Mouse (Mus musculus) hindbrain, embryonic 10.5 days (tissue): ENCODE data around the gene Bhmt2. TPM values are rescaled to one million over a fixed set of nuclear protein-coding genes. Genes with fewer than 3 reads are reported as not detected.

Experiments
- DNase-seq: peaks from one replicate; pipeline ENCODE4 v3.0.0-alpha.2; 2017; ENCODE audit warnings: low spot score
- H3K27ac ChIP-seq: fragments of 300-500 bp; sonication (generic); 2 replicates; pipeline ENCODE4 v1.5.1; 2016; ENCODE audit warnings: mild to moderate bottlenecking, moderate library complexity
- H3K27me3 ChIP-seq: fragments of 300-500 bp; sonication (generic); 2 replicates; pipeline ENCODE4 v1.6.1; 2016; ENCODE audit warnings: mild to moderate bottlenecking; ENCODE audit not compliant: poor library complexity, insufficient read depth, severe bottlenecking
- H3K36me3 ChIP-seq: fragments of 300-500 bp; sonication (generic); 2 replicates; pipeline ENCODE4 v1.6.1; 2016; ENCODE audit warnings: mild to moderate bottlenecking, moderate library complexity
- H3K4me1 ChIP-seq: fragments of 300-500 bp; sonication (generic); replicated peaks from 2 replicates; pipeline ENCODE4 v1.6.1; 2016; ENCODE audit warnings: mild to moderate bottlenecking
- H3K4me3 ChIP-seq: fragments of 300-500 bp; sonication (generic); 2 replicates; pipeline ENCODE4 v1.5.1; 2016; ENCODE audit warnings: mild to moderate bottlenecking, moderate library complexity
- H3K9me3 ChIP-seq: fragments of 300-500 bp; sonication (generic); 2 replicates; pipeline ENCODE4 v1.6.1; 2016; ENCODE audit warnings: mild to moderate bottlenecking, moderate library complexity
- WGBS: fragments of 180-500 bp; shearing (Covaris S2); methylation state at CpG from one replicate; pipeline ENCODE4 v1.1.7; 2016; 5-methylcytosine and 5-hydroxymethylcytosine counted together
- polyA plus RNA-seq: library from polyadenylated mRNA; unstranded; fragments of >200 nt; fragmentation: Nextera tagmentation; extraction: Ambion mirVana; gene quantifications from 2 replicates; pipeline ENCODE4 v1.2.1, GENCODE M21; 2016

Gene Bhmt2
- polyA plus RNA-seq, 1 experiment from 2014 or later: 0.17 TPM

DNA sequence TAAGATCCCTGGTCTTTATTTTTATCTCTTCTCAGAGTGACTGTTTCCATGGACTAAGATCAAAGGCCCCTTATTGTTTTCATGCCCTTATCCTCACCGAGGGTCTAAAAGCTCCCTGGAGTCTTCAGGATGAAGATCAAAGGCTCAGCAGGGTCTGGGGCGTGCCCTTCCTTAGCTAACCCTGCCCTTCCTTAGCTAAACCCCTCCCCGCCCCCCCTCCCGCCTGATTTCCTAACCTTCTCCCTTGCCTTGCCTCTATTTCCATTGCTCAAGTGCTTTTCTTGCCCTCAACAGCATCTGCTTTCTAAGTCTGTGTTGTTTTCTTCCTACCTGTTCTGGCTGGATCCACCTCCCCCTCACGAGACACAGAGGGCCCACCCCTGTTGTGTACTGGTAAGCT lies 13.2 kb upstream of the Bhmt2 start:
- Histone ChIP-seq H3K27ac (peak overlapping the region; percentile 35; the same call in 1 of the 2 replicates), H3K27me3 (no peaks in the 10 kb centered on the region), H3K4me3 (no peak overlapping the region), H3K36me3 (no peaks in the 10 kb centered on the region), H3K9me3 (no peaks in the 10 kb centered on the region), H3K4me1 (peaks cover 9% of the 10 kb centered on the region)
- WGBS: 6% methylated on average over 5 of the region's 5 CpGs
- peak; percentile 20 for DNase-seq

DNA sequence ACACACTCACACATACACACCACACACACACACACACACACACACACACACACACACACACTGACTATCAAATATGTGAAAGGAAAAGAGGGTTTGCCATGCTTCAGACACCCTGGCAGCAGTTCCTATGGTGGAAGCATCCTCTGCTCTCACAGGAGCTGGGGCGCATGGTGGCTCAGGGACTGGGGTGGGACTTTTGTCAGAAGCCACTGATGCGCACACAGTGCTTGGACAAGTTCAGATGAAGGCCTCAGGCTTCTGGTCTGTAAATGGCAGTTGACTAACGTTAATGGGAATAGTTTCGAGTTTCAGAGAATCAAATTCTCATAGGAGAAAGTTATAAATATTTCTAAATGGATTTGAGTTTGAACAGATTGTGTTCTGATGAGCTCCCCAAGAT lies 11.1 kb upstream of the Bhmt2 start:
- Histone ChIP-seq H3K4me1 (peaks cover 9% of the 10 kb centered on the region), H3K36me3 (no peaks in the 10 kb centered on the region), H3K4me3 (no peak overlapping the region), H3K27me3 (no peaks in the 10 kb centered on the region), H3K27ac (no peak overlapping the region), H3K9me3 (no peaks in the 10 kb centered on the region)
- DNase-seq: no peak
- 81% methylated on average over 4 of the region's 4 CpGs for WGBS

DNA sequence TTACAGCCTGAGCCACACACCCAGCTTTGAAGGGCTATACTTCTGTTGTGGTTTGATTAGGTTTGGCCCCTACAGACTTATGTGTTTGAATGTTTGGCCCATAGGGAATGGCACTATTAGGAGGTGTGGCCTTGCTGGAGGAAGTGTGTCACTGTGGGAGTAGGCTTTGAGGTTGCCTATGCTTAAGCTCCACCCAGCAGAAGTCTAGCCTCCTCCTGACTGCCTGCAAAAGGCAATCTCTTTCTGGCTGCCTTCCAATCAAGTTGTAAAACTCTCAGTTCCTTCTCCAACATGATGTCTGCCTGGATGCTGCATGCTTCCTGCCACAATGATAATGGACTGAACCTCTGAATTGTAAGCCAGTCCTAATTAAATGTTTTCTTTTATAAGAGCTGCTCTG lies 9.2 kb upstream of the Bhmt2 start:
- Histone ChIP-seq H3K9me3 (no peaks in the 10 kb centered on the region), H3K4me1 (peaks cover 9% of the 10 kb centered on the region), H3K36me3 (no peaks in the 10 kb centered on the region), H3K27ac (no peak overlapping the region), H3K4me3 (no peak overlapping the region), H3K27me3 (no peaks in the 10 kb centered on the region)
- DNase-seq: no peak

DNA sequence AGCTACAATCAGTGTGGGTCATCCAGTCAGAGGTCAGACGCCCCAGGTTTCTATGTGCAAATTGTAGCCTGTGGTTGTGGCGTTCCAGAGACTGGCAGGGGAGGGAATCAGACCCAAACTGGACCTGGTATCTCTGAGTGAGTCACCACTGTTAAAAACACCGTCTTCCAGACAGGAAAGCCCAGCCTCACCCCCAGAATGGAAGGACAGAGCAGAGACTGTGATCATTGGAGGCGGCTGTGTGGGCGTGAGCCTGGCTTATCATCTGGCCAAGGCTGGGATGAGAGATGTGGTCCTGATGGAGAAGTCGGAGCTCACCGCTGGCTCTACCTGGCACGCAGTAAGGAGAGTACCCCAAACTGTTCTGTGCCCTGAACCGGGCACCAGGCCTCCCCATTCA lies 2.8 kb upstream of the Bhmt2 start:
- no peaks in the 10 kb centered on the region for H3K9me3 ChIP-seq
- peaks cover 11% of the 10 kb centered on the region for H3K4me1 ChIP-seq
- H3K36me3 ChIP-seq: no peaks in the 10 kb centered on the region
- peaks cover 21% of the 10 kb centered on the region for H3K27me3 ChIP-seq
- DNase-seq: no peak
- H3K27ac ChIP-seq: no peak overlapping the region
- no peak overlapping the region for H3K4me3 ChIP-seq
- 84% methylated on average over 9 of the region's 9 CpGs for WGBS

DNA sequence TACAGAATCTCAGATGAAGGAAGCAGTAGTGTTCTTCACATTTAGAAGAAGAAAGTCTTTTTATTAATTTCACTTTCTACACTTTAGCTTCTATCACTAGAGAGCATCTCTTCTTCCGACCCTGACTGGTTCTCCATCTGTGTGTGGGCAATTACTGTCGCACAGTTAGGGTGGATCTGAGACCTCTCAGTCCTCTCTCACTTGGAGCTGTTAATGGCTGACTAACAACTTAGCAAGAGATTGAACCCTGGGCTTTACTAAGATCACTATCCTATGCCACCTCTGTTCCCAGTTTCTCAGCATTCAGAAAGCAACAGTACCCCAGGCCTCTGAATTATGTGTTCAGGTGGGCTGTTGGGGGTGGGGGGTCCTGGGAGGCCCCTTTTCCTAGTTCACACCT lies 806 bp downstream of the Bhmt2 start:
- WGBS: 76% methylated on average over 2 of the region's 2 CpGs
- no peak overlapping the region for H3K27ac ChIP-seq
- no peak overlapping the region for H3K4me3 ChIP-seq
- H3K4me1 ChIP-seq: peaks cover 11% of the 10 kb centered on the region
- no peaks in the 10 kb centered on the region for H3K9me3 ChIP-seq
- DNase-seq: no peak
- peaks cover 21% of the 10 kb centered on the region for H3K27me3 ChIP-seq
- no peaks in the 10 kb centered on the region for H3K36me3 ChIP-seq

DNA sequence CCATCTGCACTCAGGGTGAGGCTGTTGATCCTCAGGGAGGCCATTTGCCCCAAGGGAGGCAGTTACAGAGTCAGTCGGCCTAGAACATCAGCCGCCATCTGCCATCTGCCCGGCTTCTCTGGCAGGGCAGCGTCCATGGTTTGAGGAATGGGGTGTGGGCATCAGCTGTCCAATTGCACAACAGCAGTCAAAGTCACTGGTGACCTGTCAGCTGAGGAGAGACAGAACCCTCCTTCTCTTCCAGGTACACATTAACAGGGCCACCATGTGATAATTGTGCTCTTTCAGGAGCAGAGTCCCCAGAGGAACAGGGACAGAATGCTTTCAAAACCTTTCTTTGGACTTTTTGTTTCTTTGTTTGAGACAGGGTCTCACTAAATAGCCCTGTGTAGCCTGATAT lies 1.7 kb downstream of the Bhmt2 start:
- 86% methylated on average over 4 of the region's 4 CpGs for WGBS
- no peaks in the 10 kb centered on the region for H3K36me3 ChIP-seq
- peaks cover 11% of the 10 kb centered on the region for H3K4me1 ChIP-seq
- H3K4me3 ChIP-seq: no peak overlapping the region
- peaks cover 21% of the 10 kb centered on the region for H3K27me3 ChIP-seq
- DNase-seq: no peak
- H3K9me3 ChIP-seq: no peaks in the 10 kb centered on the region
- no peak overlapping the region for H3K27ac ChIP-seq

DNA sequence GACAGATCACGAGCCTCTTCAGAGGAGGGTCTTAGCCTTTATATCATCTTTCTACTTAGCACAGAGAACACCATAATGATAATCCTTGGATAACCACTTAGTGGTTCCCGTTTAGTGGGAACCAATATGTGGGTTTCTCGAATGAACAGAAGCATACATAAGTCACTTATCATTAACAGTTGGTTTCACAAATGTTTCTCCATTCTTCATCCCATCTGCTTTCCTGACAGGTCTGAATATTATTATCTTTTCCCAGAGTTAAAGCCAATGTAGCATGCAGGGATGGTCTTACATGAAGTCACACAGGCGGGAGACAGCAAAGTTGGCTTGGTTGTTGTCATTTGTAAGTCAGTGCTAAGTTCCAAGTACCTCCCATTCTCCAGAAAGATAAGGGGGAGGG lies 6.5 kb downstream of the Bhmt2 start:
- no peaks in the 10 kb centered on the region for H3K4me1 ChIP-seq
- no peak for DNase-seq
- H3K27ac ChIP-seq: no peak overlapping the region
- no peaks in the 10 kb centered on the region for H3K36me3 ChIP-seq
- WGBS: 89% methylated on average over 4 of the region's 4 CpGs
- H3K27me3 ChIP-seq: 0 out of 2 replicates have a peak, but pooled peaks cover 4% of the 10 kb centered on the region
- no peaks in the 10 kb centered on the region for H3K9me3 ChIP-seq
- no peak overlapping the region for H3K4me3 ChIP-seq

DNA sequence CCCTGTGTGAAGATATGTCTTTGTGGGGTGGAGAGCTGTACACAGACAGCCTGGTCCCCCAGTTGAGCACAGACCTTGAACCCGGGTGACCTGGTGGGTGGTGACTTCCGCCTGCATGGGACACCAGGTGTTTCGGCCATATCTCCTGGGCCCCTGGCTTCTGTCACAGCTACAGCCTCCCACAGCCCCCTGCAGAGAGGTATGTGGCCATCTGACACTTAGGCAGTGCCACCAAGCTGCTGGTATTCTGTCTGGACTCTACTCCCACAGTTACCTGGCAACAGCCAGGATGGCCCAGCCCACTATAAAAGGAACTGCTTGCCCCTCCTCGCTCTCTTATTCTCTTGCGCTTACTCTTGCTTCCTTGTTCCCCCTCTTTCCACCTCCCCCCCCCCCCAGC lies 16.2 kb downstream of the Bhmt2 start:
- H3K27ac ChIP-seq: peak overlapping the region; percentile 43; the same call in 1 of the 2 replicates
- no peaks in the 10 kb centered on the region for H3K27me3 ChIP-seq
- 79% methylated on average over 5 of the region's 5 CpGs for WGBS
- H3K9me3 ChIP-seq: no peaks in the 10 kb centered on the region
- no peak for DNase-seq
- H3K36me3 ChIP-seq: no peaks in the 10 kb centered on the region
- no peak overlapping the region for H3K4me3 ChIP-seq
- peaks cover 11% of the 10 kb centered on the region for H3K4me1 ChIP-seq

DNA sequence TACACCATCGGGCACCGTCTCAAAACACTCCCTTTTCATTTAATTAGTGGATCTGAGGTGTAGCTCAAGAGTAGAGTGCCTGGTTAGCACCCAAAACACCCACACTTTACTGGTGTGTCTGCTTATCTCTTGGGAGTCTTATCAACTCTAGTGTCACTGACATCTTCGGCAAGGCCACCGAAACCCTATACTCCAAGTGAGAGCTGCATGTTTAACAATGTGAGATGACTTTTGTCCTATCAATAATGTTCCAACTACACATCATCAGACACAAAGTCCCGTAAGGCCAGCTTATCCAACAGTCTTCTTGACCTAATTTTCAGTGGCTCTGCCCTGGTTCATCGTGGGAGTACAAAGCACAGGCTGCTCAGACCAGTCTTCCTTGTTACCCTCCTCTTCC lies 20.7 kb downstream of the Bhmt2 start:
- no peaks in the 10 kb centered on the region for H3K36me3 ChIP-seq
- WGBS: 92% methylated on average over 6 of the region's 6 CpGs
- no peaks in the 10 kb centered on the region for H3K9me3 ChIP-seq
- no peak for DNase-seq
- H3K4me1 ChIP-seq: peaks cover 6% of the 10 kb centered on the region
- no peak overlapping the region for H3K27ac ChIP-seq
- H3K4me3 ChIP-seq: no peak overlapping the region
- H3K27me3 ChIP-seq: no peaks in the 10 kb centered on the region

DNA sequence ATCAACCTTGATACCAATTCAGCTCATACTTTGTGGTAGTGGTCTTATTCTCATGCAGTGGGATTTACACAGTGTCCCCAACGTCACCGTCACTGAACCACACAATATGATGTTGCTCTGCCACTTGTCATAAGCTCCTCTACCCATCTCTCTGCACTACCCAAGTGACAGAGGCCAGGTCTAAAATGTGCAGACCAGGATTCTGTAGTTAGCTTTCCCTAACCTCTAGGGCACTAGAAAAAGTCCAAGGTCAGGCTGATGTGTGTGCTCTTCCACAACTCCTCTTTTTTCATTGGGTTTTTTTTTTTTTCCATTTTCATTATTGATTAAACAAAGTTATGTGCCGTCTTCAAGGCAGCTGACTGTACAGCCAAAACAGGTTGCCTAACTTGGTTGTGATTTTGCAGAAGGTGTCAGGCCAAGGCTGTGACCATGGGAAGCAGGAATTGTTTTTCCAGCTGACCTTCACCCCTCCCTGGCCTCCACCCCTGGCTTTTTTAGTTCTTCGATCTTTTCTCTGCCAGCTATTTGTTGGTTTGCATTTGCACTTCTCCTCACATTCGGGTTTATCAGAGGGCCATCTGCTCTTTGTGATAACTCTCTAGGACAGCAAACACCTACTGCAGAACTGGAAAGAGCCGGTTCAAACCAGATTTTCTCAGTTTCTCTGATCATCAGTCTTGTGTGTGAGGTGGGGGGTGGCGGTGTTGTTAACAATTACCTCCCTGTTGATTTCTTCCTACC lies 25.5 kb downstream of the Bhmt2 start:
- H3K4me1 ChIP-seq: no peaks in the 10 kb centered on the region
- no peak overlapping the region for H3K4me3 ChIP-seq
- no peaks in the 10 kb centered on the region for H3K9me3 ChIP-seq
- WGBS: 84% methylated on average over 7 of the region's 7 CpGs
- no peak for DNase-seq
- no peak overlapping the region for H3K27ac ChIP-seq
- no peaks in the 10 kb centered on the region for H3K36me3 ChIP-seq
- no peaks in the 10 kb centered on the region for H3K27me3 ChIP-seq

DNA sequence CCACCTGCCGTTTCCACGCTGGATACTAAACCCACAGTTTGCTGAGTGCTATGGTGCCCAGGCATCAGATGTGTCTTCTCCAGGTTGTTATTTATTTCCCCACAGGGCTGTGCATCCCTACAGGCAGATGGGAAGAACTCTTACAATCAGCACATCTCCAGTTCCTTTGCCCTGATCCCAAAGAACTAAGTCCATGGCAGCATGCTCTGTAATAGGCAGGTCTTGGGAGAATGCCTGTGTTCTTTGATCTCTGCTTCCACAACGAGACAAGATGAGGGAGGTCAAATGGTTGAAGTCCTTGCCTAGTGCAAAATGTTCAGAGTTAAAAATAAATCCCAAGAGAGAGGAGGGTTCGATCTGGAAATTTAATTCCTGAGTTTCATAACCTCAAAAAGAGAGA lies 34.5 kb downstream of the Bhmt2 start:
- Histone ChIP-seq H3K36me3 (no peaks in the 10 kb centered on the region), H3K27ac (no peak overlapping the region), H3K4me1 (peaks cover 4% of the 10 kb centered on the region), H3K27me3 (no peaks in the 10 kb centered on the region), H3K4me3 (no peak overlapping the region), H3K9me3 (no peaks in the 10 kb centered on the region)
- DNase-seq: no peak
- WGBS: 76% methylated on average over 4 of the region's 4 CpGs

DNA sequence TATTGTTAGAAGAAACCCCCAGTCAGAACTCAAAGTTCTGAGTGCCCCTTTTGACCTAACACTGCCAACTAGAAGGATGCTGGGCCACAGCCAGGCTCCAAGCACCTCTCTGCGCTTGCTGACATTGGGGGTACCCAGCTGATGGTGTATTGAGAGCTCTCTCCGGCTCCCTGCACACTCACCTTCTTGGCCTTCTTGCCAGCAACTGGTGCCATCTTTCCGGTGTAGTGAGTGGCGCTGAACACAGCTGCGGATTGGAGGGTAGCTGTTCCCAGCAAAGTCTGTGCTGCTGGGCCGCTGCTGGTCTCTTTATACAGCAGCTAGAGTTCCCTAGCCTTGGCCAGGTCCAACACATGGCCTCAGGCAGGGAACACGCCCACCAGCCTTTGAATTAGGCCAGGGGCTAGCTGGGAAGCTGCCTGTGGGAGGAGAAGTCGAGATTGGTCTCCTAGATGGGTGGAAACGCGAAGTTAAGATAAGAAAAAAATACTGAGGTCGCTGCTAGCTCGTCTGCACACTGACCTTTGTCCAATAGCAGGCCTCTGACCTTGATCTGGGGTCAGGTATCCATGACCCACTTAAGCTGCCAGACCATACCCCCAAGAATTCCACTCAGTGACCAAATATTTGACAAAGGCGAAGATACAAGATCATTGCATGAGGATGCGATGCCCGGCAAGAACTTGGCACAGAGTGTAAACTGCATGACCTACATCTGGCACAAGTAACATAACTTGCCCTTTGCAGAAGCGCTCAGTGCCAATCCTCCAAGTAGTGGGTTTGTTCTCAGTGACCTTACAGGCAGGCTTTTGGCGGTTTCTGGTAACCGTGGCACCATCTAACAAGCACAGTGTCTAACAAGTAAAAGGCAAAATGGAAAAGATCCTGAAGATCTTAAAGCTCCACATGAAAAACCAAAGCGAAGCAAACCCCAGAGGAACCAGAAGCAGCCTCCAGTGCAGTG lies 36.5 kb downstream of the Bhmt2 start, which contains the start of gene Bhmt:
Bhmt (minus strand) TSS at position 680 of the 964 bp plus-strand sequence.
- WGBS: 69% methylated on average over 19 of the region's 19 CpGs
- peaks cover 4% of the 10 kb centered on the region for H3K4me1 ChIP-seq
- H3K36me3 ChIP-seq: no peaks in the 10 kb centered on the region
- DNase-seq: no peak
- H3K4me3 ChIP-seq: no peak within 1 kb of the TSS
- no peaks in the 10 kb centered on the region for H3K9me3 ChIP-seq
- no peaks in the 10 kb centered on the region for H3K27me3 ChIP-seq
- no peak within 1 kb of the TSS; the same call in 1 of the 2 replicates for H3K27ac ChIP-seq

DNA sequence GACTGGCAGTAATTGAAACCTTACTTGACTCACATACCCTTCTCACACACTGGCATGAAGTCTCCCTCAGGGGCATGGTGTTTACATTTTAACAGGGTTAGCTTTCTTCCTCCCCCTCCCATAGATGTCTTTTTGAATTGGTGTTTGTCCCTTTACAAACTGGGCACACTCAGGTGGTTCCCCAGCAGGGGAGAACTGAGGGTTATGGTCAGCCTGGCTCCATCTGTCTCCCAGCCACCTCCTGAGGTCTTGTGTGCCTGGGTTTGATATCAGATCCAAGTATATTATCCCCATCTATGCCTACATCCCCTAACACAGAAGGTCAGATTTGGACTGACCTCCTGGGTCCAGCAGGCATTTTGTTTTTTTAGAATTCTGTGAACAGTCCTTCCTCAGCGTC lies 37.5 kb downstream of the Bhmt2 start:
- Histone ChIP-seq H3K4me1 (peaks cover 4% of the 10 kb centered on the region), H3K9me3 (no peaks in the 10 kb centered on the region), H3K4me3 (no peak overlapping the region), H3K36me3 (no peaks in the 10 kb centered on the region), H3K27me3 (no peaks in the 10 kb centered on the region), H3K27ac (no peak overlapping the region)
- no peak for DNase-seq
- 70% methylated on average over 1 of the region's 1 CpGs for WGBS
